Mouse (Mus musculus): ENCODE results near the gene Sp2. TPM values are rescaled to one million over a fixed set of nuclear protein-coding genes. Genes with fewer than 3 reads are reported as not detected.

Gene Sp2
- total RNA-seq, 2 experiments from 2014 or later: 11.5 to 12.0 TPM

DNA sequence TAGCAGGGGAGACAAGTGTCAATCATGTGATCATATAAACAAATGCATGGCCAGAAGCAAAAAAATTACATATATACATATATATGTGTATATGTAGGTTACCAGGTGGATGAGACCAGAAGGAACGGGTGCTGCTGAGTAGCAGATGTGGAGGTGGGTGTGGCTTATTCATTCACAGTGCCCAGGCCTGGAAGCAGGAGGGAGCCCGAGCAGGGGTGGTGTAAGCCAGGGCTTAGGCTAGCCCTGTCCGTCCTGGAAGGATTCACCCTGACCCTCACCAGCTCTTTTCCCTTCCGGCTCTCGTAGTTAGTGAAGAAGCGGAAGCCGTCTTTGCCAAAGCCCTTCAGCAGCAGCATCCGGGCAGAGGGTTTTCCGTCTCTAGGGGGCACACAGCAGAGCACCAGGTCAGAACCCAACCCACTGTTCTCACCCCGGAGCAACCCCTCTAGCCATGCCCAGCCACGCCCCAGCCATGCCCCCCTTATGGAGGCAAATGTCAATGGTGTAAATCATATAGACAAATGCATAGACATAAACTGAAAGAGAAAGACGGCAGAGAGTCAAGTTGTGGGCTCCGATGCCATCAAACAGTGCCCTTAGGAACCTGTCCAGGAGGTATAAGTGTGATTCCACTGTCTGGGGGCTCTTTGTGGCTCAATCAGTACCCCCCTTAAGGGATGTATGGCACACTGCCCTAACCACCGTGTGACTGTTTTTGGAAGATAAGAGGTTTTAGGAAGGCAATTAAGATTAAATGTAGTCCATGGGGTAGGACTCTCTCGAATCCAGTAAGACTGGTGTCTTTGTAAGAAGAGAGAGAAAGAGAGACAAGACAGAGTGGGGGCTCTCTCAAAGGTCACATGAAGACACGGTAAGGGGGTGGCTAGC, 41.9 kb downstream of the Sp2 start:
- no peak for DNase-seq (ENCODE audit: low spot score in 2 of 2)

DNA sequence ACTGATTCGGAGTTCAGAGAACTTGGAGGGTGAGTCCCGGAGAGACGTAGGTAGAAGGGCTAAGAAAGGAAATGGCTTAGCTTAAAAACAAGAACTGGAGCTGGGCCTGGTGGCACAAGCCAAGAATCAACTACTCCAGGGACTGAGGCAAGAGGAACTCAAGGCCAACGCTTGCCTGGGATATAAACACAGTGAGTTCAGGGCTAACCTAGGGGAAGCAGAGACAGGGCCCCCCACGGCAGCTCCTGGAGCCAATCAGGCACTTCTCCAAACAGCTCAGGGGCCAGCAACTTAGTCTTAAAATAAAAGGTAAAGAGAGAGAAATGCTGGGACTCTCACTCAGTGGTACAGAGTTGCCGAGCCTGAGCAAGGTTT, 44.3 kb downstream of the Sp2 start:
- DNase-seq (ENCODE audit: low spot score in 2 of 2): no peak

DNA sequence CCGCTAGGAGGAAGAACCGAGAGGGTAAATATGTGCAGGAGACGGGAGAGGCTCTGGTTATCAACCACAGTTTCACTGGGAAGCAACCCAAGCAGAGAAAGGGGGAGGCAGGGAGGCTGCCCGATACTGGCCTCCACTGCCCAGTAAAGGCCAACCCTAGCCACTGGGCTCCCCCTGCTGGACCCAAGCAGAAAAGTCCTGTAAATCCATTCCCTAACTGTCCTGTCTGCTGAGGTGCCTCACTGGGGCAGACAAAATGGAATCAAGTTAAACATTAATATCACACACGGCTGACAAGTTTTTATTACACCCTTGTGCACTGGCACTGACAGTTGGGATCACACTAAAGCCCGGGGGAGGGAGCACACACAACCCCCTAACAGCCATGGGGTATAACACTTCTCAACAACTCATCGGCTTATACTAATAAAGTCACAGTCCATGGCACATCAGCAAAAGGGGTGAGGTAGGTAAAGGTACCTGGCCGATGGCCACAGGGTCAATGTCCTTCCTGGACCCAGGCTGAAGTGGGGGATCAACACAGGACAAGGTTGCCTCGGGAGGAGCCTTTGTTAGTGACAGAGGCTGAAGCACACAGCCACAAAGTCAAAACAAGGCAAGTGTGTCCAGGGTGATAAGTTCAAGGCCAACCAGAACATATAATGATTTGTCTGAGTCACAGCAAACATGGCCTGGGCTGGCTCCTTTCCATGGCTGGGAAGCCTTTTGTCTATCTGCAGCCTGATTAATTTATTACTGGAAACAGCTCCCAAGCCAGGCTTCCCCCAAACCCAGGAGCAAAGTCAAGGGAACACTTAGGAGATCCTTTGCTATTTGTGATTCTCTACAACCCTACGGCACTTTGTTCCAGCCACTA, 45.0 kb downstream of the Sp2 start:
- DNase-seq (ENCODE audit: low spot score in 2 of 2): peak in 1 of 2 experiments; percentile 38

DNA sequence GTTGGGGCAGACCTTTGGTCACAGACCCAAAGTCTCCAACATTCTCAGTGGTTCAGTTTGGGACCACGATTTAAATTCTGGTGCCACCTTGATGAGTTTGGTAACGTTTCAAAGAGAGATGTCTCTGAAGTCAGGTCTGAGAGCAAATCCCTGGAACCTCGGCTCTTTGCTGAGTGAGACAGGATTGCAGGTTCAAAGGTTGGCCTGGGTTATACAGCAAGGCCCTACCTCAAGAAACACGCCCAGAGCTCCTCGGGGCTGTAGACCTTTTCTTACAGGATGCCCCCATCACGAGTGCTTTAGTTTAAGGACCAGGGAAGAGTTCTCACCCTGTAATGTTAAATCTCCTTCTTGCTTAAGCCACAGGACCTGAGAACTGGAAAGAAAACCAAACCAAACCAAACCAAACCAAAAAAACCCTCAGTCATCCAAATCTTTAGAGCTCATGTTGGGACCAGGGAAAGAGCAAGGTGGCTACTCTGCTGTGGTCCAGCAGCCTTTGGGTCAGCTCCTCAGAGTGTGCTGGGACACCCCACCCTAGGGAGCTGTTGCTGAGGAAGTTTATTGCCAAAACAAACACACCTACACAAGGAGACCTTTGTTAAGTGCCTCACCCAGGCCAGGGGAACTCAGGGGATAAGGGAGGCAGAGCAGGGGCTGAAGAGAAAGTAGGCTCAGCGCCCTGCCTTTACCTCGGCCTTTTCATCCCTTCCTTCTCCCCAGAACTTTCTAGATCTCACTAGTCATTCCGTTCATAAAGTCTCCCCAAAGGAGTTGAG, 46.7 kb downstream of the Sp2 start:
- DNase-seq (ENCODE audit: low spot score in 2 of 2): no peak

DNA sequence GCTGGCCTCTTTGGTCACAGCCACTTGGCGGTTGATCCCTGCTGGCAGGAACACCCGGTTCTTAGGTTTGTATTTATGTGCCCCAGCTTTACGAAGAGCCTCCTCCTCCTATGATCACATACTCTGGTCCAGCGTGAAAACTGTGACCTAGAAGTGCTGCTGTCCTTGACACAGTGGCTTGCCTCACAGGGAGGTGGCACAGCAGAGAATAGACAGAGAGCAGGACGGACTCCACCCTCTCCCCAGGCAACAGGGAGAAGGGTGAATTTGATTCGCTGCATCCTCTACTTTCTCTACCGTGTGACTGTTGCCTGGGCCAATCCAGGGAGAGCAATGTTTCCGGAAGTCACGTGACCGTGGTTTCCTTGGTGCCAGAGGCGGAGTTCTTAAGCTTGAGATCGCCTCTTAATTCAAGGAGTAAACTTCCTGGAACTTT, 47.8 kb downstream of the Sp2 start:
- DNase-seq (ENCODE audit: low spot score in 2 of 2): peak; percentile 31 to 35

DNA sequence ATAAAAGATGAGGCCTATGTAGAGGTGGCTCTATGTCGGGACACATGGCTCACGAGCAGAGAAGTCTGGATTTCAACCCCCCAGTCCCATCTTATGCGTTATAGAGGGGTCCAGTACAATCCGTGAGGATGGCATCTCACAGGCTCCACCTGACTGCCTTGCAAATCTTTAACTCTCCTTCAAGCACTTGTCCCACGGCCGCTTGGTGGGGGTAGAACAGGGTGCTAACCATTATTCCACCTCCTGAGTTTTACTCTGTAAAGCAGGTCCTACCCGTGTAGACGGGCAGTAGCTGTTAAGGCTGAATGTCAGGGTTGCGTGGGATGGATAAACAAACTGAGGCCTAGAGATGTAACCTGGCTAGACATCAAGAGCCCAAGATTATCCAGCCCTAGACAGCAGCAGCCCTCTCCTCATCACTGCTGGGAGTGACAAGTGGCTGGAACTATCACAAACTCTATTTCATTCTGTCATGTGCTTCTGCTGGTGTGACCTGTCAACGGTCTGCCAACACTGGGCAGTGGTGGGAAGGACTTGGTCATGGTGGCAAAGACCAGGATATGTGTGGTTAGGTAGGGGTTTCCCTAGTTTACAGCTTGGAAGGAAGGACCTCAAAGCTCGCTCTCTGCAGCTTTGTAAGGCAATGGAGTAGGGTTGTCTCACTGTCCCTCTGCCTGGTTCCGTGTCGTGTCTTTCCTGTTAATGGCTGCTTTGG, 49.0 kb downstream of the Sp2 start:
- no peak for DNase-seq (ENCODE audit: low spot score in 2 of 2)

DNA sequence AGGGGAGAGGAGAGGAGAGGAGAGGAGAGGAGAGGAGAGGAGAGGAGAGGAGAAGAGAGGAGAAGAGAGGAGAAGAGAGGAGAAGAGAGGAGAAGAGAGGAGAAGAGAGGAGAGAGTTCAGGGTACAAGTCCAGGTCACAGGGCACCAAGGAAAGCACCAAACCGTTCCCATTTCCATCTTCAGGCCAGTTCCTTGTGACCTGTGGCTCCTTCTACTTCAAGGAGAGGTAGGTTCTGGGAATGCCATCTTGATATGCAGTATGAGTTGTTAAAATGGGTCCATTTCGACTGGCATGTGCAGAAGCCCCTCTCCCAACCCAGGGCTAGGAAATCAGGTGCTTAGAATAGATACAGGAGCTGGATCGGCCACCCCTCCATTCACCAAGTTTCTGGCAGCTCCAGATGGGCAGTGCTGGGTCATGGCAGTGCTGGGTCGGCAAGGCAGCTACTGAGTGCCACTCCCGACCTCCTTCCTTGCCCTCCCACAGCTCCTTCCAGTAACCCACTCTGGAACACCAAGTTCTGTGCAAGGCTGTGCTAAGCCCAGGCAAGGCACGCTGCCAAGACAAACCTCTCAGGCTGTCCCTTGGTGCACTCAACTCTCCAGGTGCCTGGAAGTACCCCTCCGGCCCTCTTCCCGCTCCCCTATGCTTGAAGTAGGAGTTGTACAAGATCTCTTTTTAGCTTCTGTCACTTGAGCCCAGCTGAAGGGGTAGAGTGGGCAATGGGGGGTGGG, 51.3 kb downstream of the Sp2 start:
- no peak for DNase-seq (ENCODE audit: low spot score in 2 of 2)

DNA sequence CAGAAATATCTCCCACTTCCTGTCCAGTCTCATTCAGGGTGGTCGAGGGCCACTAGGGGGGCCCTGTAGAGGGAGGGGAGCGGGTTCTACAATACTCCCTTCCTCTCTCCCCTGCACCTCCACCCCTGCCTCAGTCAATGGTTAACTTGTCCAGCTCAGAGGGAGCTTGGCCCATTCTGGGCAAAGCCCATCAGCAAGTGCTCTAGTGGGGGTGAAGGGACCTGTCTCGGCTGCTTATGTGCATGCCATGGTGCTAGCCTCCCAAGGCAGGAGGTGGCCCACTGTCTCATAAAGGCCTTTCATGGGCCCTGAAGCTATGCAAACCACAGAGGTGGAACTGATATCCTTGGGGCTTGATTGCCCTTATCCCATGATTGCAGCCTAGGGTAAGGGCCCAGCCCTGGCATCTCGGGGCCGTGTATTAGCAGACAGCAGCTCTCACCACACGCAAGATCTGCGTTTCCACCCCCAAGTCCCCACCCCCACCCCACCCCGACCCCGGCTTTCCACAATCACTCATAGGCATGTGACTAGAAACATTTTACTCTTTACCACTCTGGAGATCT, 52.9 kb downstream of the Sp2 start:
- no peak for DNase-seq (ENCODE audit: low spot score in 2 of 2)

DNA sequence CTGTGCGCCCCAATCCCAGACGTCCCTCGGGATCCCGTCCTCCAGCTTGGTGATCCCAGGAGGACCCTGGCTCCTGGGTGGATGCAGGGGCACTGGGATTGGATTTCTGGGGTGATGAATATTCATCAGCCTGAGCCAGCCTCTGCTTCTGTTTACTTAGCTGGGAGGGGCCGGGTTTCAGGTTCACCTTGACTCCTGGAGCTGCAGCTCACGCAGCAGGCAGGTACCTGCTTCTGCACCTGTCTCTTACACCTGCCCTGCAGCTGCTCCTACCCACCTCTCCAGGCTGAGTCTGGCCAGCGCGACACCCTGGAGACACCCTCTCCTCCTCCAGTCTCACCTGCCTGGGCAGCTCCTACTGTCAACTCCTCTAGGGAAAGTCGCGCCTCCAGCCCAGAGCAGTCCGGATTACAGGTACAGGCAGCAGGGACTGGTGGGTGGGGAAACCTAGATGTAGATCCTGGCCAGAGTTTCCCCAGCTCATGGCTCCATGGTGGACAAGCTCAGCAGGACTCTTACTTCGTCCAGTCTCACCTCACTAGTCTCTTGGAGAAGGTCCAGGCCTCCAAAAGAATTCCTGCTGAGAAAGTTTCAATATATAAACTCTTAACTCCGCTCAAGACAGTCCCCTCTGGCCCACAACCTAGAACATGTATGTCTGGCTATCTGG, 53.5 kb downstream of the Sp2 start:
- no peak for DNase-seq (ENCODE audit: low spot score in 2 of 2)

DNA sequence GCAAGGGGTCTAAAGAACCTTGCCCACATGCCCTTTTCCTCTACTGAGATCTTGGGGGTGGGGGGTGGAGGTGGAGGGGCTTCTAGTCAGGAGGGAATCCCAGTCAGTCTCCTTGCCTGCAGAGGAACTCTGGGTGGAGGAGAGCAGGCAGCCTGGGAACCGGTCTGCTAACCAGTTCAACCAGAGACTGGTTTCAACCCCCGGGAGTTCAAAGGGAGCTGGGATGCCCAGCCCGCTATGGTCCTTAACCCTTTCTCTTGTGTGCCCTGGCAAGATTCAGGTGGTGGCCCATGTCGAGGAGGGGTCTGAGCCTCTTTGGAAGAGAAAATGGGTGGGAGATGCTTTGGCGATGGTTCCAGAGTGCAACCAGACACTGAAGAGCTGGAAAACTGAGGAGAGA, 54.1 kb downstream of the Sp2 start:
- DNase-seq (ENCODE audit: low spot score in 2 of 2): no peak

DNA sequence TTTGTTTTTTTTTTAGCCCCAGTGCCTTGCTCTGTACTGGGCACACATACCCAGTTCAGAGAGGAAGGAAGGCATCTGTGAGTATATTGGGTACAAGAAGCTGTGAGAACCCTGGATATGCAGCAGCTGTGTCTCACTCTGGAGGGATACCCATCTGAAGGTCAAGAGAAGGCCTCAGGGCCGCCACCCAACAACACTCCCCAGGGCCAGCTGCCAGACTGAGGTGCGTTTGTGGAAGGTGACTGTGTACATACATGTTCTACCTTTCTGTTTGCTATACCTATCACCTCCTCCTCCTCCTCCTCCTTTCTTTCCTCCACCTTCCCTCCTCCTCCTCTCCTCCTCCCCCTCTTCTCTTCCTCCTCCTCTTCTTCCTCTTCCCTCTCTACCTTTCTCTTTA, 54.7 kb downstream of the Sp2 start, which contains the start of gene Prr15l:
Gene Prr15l (plus strand): TSS at position 17 of the 400 bp plus-strand sequence.
- DNase-seq (ENCODE audit: low spot score in 2 of 2): no peak

DNA sequence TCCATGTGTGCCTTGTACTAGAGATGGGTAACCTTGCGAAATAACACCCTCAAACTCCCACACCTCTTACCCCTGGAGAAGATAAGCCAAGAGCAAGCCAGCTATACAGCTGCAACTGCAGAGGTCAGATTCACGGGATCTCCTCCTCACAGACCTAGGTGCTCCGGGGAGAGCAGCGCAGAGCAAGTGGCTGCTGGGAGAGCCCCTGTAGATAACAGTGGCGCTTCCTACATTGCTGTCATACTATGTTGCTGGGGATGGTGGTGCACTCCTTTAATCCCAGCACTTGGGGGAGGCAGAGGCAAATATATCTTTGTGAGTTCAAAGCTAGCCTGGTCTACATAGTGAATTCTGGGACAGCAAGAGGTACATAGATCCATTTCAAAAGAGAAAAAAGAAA, 56.2 kb downstream of the Sp2 start:
- no peak for DNase-seq (ENCODE audit: low spot score in 2 of 2)

DNA sequence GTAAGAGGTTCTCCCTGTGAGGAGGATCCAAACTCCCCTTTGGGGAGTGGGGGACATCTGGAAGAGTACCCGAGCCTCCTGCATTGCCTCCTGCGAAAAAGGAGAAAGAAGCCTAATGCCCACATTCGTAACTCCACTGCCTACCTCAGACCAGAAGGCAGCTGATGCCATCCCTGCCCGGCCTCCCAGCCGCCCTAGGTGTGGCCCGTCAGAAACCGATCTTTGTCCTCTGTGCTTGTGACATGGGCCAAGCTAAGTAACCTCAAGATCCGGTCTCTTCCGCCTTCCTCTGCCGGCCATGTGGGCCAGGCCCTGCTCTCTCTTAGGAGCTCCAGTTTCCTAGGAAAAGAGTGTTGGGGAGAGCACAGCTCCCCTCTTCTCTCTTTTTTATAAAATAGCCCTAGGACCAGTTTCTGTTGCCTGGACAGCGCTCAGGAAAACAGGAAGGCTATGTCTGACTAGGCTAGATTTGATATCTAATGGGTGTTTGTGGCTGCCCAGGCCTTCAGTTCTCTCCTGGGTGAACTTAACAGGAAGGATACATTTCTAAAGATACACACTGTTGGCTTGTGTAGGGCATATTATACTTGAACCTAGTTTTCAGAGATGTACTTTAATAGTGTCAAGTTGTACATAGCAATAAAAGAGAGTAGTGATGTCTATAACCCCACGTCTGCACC, 57.1 kb downstream of the Sp2 start:
- DNase-seq (ENCODE audit: low spot score in 2 of 2): no peak

DNA sequence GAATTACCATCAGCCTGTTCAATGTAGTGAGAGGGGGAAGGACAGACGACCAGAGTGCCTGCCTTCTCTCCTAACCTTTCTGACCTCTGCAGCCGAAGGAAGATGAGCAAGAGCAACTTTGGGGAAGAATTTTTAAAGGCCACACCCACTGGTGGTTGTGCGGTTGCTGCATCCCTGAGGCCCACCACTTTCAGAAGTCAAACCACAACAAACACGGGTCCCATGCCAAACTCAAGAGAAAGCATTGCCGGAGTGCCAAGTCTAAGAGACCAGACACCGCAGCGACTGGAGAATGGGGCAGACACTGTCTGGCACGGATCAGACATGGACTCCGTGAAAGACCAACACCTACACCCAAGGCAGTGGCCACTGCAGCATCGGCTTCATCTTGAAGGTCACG, 57.9 kb downstream of the Sp2 start:
- no peak for DNase-seq (ENCODE audit: low spot score in 2 of 2)

DNA sequence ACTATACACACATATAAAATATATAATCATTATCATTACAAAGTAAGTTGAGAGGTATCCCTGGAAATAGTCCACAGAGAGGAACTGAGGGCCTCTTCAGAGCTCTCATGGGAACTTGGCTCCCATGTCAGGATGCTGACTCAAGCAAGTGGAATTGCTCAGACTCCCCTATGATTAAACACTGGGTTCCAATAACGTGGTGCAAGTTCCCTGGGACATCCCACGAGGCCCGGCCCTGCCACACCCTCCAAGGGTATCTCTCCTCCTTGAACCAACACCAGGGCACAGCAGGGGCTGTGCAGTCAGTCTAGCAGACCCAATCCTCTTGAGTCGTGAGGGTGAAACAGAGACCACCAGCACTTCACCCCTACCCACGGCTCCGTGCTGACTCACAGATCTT, 63.8 kb downstream of the Sp2 start:
- no peak for DNase-seq (ENCODE audit: low spot score in 2 of 2)

DNA sequence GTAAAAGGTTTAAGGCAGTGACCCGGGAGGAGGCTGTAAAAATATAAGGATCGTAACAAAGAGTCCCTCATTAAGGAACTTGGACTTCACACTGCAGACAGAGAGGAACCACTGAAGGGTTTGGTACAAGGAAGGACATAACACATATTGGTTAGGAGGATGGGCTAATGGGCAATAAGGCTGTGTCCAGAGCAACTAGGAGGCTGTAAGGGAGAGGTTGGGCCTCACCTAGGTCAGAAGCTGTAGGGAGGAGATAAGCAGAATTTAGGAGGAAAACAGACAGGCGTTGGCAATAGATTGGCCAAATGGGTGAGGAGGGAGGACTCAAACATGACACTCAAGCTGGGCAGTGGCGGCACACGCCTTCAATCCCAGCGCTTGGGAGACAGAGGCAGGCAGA, 65.3 kb downstream of the Sp2 start:
- no peak for DNase-seq (ENCODE audit: low spot score in 2 of 2)

DNA sequence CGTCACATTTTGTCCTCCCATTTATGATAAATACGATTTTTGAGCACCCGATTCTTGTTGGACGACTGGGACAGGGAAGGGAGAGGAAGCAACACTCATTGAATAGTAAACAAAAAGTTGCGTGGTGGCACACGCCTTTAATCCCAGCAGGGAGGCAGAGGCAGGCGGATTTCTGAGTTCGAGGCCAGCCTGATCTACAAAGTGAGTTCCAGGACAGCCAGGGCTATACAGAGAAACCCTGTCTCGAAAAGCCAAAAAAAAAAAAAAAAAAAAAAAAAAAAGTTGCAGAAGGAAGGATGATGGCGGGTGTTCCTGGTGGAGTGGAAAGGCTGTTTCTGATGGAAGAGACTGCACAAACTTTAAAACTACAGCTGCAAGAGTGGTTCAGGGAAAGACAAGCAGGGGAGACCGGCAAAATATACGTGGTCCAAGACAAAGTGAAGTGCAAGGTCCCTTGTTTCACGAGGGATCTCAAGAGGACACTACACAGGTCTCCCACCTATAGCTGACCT, 65.8 kb downstream of the Sp2 start:
- no peak for DNase-seq (ENCODE audit: low spot score in 2 of 2)
